Mouse (Mus musculus): ENCODE results near the gene Tmem69.

DNA sequence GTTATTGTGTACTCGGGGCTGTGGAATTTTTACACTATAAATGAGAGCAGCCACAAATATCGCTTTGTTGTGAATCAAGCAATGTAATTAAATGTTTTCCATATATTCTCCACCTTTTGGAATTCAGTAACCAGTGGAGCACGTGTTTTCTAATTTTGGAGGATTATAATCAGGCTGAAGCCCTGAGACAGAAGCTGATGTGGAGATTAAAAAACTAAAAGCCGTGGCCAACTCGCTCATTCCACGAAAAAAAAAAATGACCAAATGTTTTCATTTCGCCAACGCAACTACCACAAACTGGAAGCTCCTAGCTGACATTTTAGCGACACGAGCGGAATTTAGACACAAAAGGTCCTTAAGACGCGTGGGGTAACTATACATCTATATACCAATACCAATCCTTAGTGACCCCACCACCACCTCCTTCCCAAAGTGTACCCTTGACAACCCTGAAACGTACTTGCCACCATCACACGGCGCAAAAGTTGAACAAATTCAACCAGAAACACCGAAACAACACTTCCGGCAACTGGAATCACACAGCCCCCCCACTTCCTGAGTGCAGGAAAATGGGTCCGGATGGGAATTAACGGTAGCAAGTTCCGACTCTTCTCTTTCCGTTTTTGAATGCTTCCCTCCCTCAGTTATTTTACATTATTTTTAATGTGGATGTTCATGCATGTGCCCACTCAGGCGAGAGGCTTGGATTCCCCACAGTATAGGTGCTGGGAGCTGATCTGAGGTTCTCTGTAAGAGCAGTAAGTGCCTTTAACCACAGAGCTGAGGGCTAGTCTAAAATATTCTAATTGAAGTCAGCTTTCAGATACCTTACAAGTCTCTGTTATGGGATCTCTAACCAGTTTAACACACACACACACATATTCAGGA lies at the start of gene Tmem69:
- TF ChIP-seq GATA1 (IDR thresholded peaks at IDR 0.05; ENCODE audit: low read length) (0 out of 2 replicates have a peak, but pooled peaks have one; percentile 16), TAL1 (IDR thresholded peaks at IDR 0.05; ENCODE audit: low read length) (no peak)
